Mouse (Mus musculus) CH12.LX (cell line): ENCODE data around the gene Olfr1201.

Source experiments
- JUND ChIP-seq: conservative IDR thresholded peaks from 2 replicates; pipeline ENCODE4 v1.6.1; 2011; ENCODE audit warnings: low read depth, low read length, improper control_type of control experiment
- MAFK ChIP-seq: IDR thresholded peaks from 2 replicates; pipeline ENCODE4 v1.6.1; 2011; ENCODE audit warnings: low read length, improper control_type of control experiment; ENCODE audit not compliant: insufficient replicate concordance
- MXI1 ChIP-seq: IDR thresholded peaks from 2 replicates; pipeline ENCODE4 v1.6.1; 2011; ENCODE audit warnings: mild to moderate bottlenecking, low read depth, low read length, improper control_type of control experiment
- POLR2A ChIP-seq: IDR thresholded peaks from 2 replicates; pipeline ENCODE4 v1.6.1; 2011; ENCODE audit warnings: low read depth, mild to moderate bottlenecking, improper control_type of control experiment, low read length
- POLR2AphosphoS2 ChIP-seq: IDR thresholded peaks from 2 replicates; pipeline ENCODE4 v1.6.1; 2011; ENCODE audit warnings: low read depth, low read length, improper control_type of control experiment
- RAD21 ChIP-seq: IDR thresholded peaks from 2 replicates; pipeline ENCODE4 v1.6.1; 2011; ENCODE audit warnings: low read depth, mild to moderate bottlenecking, low read length, improper control_type of control experiment, moderate library complexity
- USF2 ChIP-seq: conservative IDR thresholded peaks from 2 replicates; pipeline ENCODE4 v1.6.1; 2011; ENCODE audit warnings: low read depth, low read length, improper control_type of control experiment
- ZNF384 ChIP-seq: IDR thresholded peaks from 2 replicates; pipeline ENCODE4 v1.6.1; 2012; ENCODE audit warnings: low read depth, low read length, improper control_type of control experiment, inconsistent platforms

GRCm38 (mm10) chr2:88751270-88751669 lies 41.6 kb upstream of the Olfr1201 start, which contains the start of gene Olfr1198:
- no peak for TF ChIP-seq USF2
- TF ChIP-seq MXI1, result no peak
- TF ChIP-seq POLR2A, result no peak
- no peak for TF ChIP-seq POLR2AphosphoS2
- no peak for TF ChIP-seq MAFK
- no peak for TF ChIP-seq RAD21
- TF ChIP-seq ZNF384, result no peak
- TF ChIP-seq JUND, result no peak
